1 mouse cellular context compared by ENCODE assay signal in the genomic region with DNA sequence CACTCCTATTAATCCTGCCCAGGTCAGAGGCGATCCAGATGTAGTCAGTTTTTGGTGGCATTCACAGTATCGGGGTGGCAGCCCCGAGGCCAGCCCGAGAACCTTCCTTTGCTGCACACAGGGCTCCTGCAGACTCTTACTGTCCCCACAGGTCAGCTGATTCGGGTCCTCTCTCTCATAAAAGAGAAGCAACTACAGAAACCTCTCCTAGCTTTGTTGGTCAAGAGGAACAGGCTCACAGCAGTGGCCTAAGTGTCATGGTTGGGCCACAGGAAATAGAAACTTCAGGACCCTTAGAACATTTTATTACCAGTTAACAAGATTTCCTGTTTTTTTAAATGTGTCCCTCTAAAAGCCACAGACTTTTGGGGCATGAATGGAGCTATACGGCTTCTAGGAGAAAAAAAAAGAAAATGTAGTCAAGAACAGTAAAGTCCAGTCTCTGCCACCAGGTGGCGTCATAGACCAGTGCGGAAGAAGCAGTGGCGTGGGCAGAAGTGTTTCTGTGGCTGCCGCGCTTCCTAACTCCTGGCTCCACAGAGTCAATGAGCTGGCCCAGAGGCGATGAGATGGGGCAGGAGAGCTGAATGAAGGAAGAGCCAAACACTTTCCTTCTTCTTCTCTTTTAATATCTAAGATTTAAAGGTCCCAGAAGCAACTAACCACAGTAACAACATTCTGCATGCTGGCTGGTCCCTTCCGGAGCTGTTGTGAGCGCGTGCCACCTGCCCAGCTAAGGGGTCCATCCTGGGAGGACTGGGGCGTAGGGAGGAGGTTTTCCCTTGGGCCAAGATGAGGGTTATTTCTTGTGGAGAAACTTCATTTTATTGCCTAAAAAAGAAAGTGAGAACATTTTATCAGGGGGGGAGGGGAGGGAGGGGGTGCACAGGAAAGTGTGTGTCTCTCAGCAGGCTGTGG.
TF ChIP-seq lines count a peak whose summit lies in the region.

No protein-coding gene starts in this region.

TF ChIP-seq in CH12.LX, 34 proteins besides CTCF, POLR2A, EP300 and RAD21:
- TF ChIP-seq BHLHE40 (IDR thresholded peaks at IDR 0.05; ENCODE audit: low read depth, low read length): no peak
- peak; percentile 41; the same call in 1 of the 2 replicates for TF ChIP-seq NELFE (IDR thresholded peaks at IDR 0.05; ENCODE audit: low read depth, low read length)
- TF ChIP-seq MYC (IDR thresholded peaks at IDR 0.05; ENCODE audit: low read depth, low read length): peak; percentile 70; the same call in 1 of the 2 replicates
- TF ChIP-seq KAT2A (IDR thresholded peaks at IDR 0.05; ENCODE audit: insufficient replicate concordance, low read length): no peak
- TF ChIP-seq ZC3H11A (IDR thresholded peaks at IDR 0.05; ENCODE audit: low read depth, low read length): peak; percentile 81
- peak; percentile 62 for TF ChIP-seq ELF1 (IDR thresholded peaks at IDR 0.05; ENCODE audit: low read depth, low read length)
- peak; percentile 46; the same call in 1 of the 2 replicates for TF ChIP-seq CHD2 (IDR thresholded peaks at IDR 0.05; ENCODE audit: low read length)
- no peak for TF ChIP-seq MAFK (IDR thresholded peaks at IDR 0.05; ENCODE audit: insufficient replicate concordance, low read length)
- TF ChIP-seq SMC3 (IDR thresholded peaks at IDR 0.05; ENCODE audit: low read depth, low read length): peak; percentile 92
- peak; percentile 37; the same call in 1 of the 2 replicates for TF ChIP-seq SIN3A (IDR thresholded peaks at IDR 0.05; ENCODE audit: low read length)
- no peak for TF ChIP-seq GABPA (IDR thresholded peaks at IDR 0.05; ENCODE audit: insufficient replicate concordance, low read depth, low read length)
- TF ChIP-seq ETS1 (conservative IDR thresholded peaks at IDR 0.05; ENCODE audit: low read depth, low read length): no peak
- TF ChIP-seq NRF1 (IDR thresholded peaks at IDR 0.05; ENCODE audit: low read depth, low read length): no peak
- TF ChIP-seq ZNF384 (IDR thresholded peaks at IDR 0.05; ENCODE audit: low read depth, low read length): peak; percentile 92
- TF ChIP-seq MEF2A (IDR thresholded peaks at IDR 0.05; ENCODE audit: borderline replicate concordance, low read depth, low read length): no peak
